In genomic region chr1:60000319-60000718, GRCm38 (mm10) we compare ENCODE assay signal across 9 mouse cellular contexts. TPM values are rescaled to one million over a fixed set of nuclear protein-coding genes. Genes with fewer than 3 reads are reported as not detected.
DNase-seq lines count a peak whose midpoint lies in the region; ATAC-seq and TF ChIP-seq lines count a peak whose summit lies in the region.
"Had no signal": no experiment of that assay in that cellular context is flagged by ENCODE, and none has a peak within 500 bp of the region (broad histone marks: within the 10 kb centered on the region; RNA-seq: fewer than 3 reads in every experiment).

No protein-coding gene starts in this region.

- TF ChIP-seq RAD21 in CH12.LX (IDR thresholded peaks at IDR 0.05; ENCODE audit: low read depth, low read length) = peak; percentile 77

- no peak overlapping the region for H3K27ac ChIP-seq in CH12.LX (ENCODE audit: insufficient read depth, low read depth)
- no peak overlapping the region for H3K27ac ChIP-seq in midbrain, embryonic 11.5 days (ENCODE audit: low read depth, low read length)
- H3K27ac ChIP-seq: embryonic facial prominence, embryonic 15.5 days had no signal

- no peaks in the 10 kb centered on the region for H3K36me3 ChIP-seq in CH12.LX (replicated peaks in 1 of 2; ENCODE audit: control insufficient read depth in 1 of 2, insufficient read depth in 1 of 2, low read length in 1 of 2)
- no peaks in the 10 kb centered on the region for H3K36me3 ChIP-seq in midbrain, embryonic 11.5 days (ENCODE audit: control insufficient read depth, insufficient read depth, low read length)
- H3K36me3 ChIP-seq: embryonic facial prominence, embryonic 15.5 days had no signal

- no peak overlapping the region for H3K9ac ChIP-seq in CH12.LX (ENCODE audit: insufficient read depth, low read depth)
- H3K9ac ChIP-seq in midbrain, embryonic 11.5 days (ENCODE audit: low read length) = no peak overlapping the region
- H3K9ac ChIP-seq: embryonic facial prominence, embryonic 15.5 days had no signal

- dilution Hi-C loops in CH12.LX (cut with MboI; ENCODE audit: extremely low pct_ligation_motif_present, extremely low pct_unique_long_range_greater_than_20kb, low sequenced_read_pairs) = no loop called here

- no peaks in the 10 kb centered on the region for H3K9me3 ChIP-seq in CH12.LX (replicated peaks; ENCODE audit: low read length)
- H3K9me3 ChIP-seq in midbrain, embryonic 11.5 days (ENCODE audit: control insufficient read depth, low read length) = no peaks in the 10 kb centered on the region
- H3K9me3 ChIP-seq: embryonic facial prominence, embryonic 15.5 days had no signal

- WGBS in large intestine, adult 2 months = 25% methylated on average over 2 of the region's 2 CpGs
- WGBS in midbrain, embryonic 11.5 days = 67% methylated on average over 2 of the region's 2 CpGs

- no peak overlapping the region for H3K4me2 ChIP-seq in CH12.LX (ENCODE audit: insufficient read depth, low read depth, poor library complexity, severe bottlenecking)
- no peak overlapping the region for H3K4me2 ChIP-seq in midbrain, embryonic 11.5 days
- H3K4me2 ChIP-seq: embryonic facial prominence, embryonic 15.5 days had no signal

- in situ Hi-C loops in CH12.LX (cut with MboI; ENCODE audit: low pct_ligation_motif_present, low pct_unique_long_range_greater_than_20kb, low sequenced_read_pairs) = no loop called here

- TF ChIP-seq CTCF in CH12.LX (conservative IDR thresholded peaks at IDR 0.05 in 1 of 2, IDR thresholded peaks at IDR 0.05 in 1 of 2; ENCODE audit: low read depth in 2 of 2, low read length in 2 of 2) = peak in 1 of 2 experiments; percentile 73; a peak in 2 of 4 replicates

- no peak for ATAC-seq in midbrain, embryonic 11.5 days (ENCODE audit: low FRiP score)

- no peak for TF ChIP-seq EP300 in CH12.LX (IDR thresholded peaks at IDR 0.05; ENCODE audit: low read length)

- no peak overlapping the region for H3K4me3 ChIP-seq in CH12.LX (replicated peaks in 1 of 3; ENCODE audit: low read depth in 2 of 3, low read length in 2 of 3, poor library complexity in 1 of 3)
- no peak overlapping the region for H3K4me3 ChIP-seq in midbrain, embryonic 11.5 days (ENCODE audit: low read depth, low read length)
- H3K4me3 ChIP-seq: embryonic facial prominence, embryonic 15.5 days had no signal

- H3K27me3 ChIP-seq in CH12.LX (replicated peaks) = no peaks in the 10 kb centered on the region
- H3K27me3 ChIP-seq in midbrain, embryonic 11.5 days (ENCODE audit: control insufficient read depth, insufficient read depth, low read length) = no peaks in the 10 kb centered on the region
- H3K27me3 ChIP-seq: embryonic facial prominence, embryonic 15.5 days had no signal

- TF ChIP-seq POLR2A in CH12.LX (IDR thresholded peaks at IDR 0.05; ENCODE audit: low read depth, low read length) = no peak

- H3K4me1 ChIP-seq in CH12.LX (ENCODE audit: control insufficient read depth in 1 of 2, insufficient read depth in 2 of 2) = peaks cover 5 to 27% of the 10 kb centered on the region in 2 experiments; a peak in 3 of 4 replicates
- H3K4me1 ChIP-seq in midbrain, embryonic 11.5 days (ENCODE audit: control insufficient read depth, insufficient read depth, low read length) = no peaks in the 10 kb centered on the region
- H3K4me1 ChIP-seq: embryonic facial prominence, embryonic 15.5 days had no signal

- H3K79me2 ChIP-seq in CH12.LX (replicated peaks; ENCODE audit: control insufficient read depth, extremely low read depth, insufficient read depth, poor library complexity, severe bottlenecking) = no peaks in the 10 kb centered on the region

- DNase-seq in kidney, adult 9 months = peak; percentile 29
- DNase-seq in kidney, adult 11 months = no peak
- DNase-seq in CH12.LX (ENCODE audit: extremely low read depth) (no peak), NIH3T3 (ENCODE audit: low read depth) (peak; percentile 70)
- DNase-seq in large intestine, adult 2 months (ENCODE audit: low read depth, low spot score) = peak; percentile 7
- no peak for DNase-seq in midbrain, embryonic 11.5 days (ENCODE audit: low spot score, missing footprints)
- DNase-seq in left cerebral cortex, adult 18-20 months (ENCODE audit: low spot score in 2 of 2) = no peak
- DNase-seq: adrenal gland, adult 8-10 months had no signal

TF ChIP-seq in CH12.LX, 34 proteins besides CTCF, POLR2A, EP300 and RAD21:
- TF ChIP-seq ZC3H11A (IDR thresholded peaks at IDR 0.05; ENCODE audit: low read depth, low read length) (0 out of 2 replicates have a peak, but pooled peaks have one; percentile 2), SMC3 (IDR thresholded peaks at IDR 0.05; ENCODE audit: low read depth, low read length) (peak; percentile 67), SIN3A (IDR thresholded peaks at IDR 0.05; ENCODE audit: low read length) (no peak), NRF1 (IDR thresholded peaks at IDR 0.05; ENCODE audit: low read depth, low read length) (no peak), MAZ (IDR thresholded peaks at IDR 0.05; ENCODE audit: low read depth, low read length) (no peak)

RNA-seq across cellular contexts. Expression of gene Ica1l, which starts 42.7 kb away (rescaled TPM):
- total RNA-seq in CH12.LX (2012; rRNA removed) (1.8 and 2.2 TPM in 2 replicates), CH12.LX (2014; rRNA removed) (5.0 and 6.2 TPM in 2 replicates)
- 3.8 and 6.0 TPM in 2 replicates for polyA plus RNA-seq in CH12.LX (2012; ENCODE audit: insufficient read length, low read depth)
- polyA plus RNA-seq in large intestine, adult 2 months (2012; rRNA removed) = 0.14 and 0.19 TPM in 2 replicates
- polyA plus RNA-seq in midbrain, embryonic 11.5 days (2014; fragmentation: Nextera tagmentation; extraction: Ambion mirVana) = 3.6 and 3.7 TPM in 2 replicates
- 10 to 100 TPM; 37.9 to 40.2 TPM for total RNA-seq in left cerebral cortex, adult 18-20 months (2021)

Comparison
In these comparisons a context has a peak if more than half of its experiments do, and no peak if none do; other contexts are left out.
1. DNase-seq: peak in kidney, adult 9 months (single experiment), NIH3T3 (single experiment) and large intestine, adult 2 months (single experiment); none in kidney, adult 11 months (single experiment), CH12.LX (single experiment), midbrain, embryonic 11.5 days (single experiment) and left cerebral cortex, adult 18-20 months (0 of 2).